Mouse (Mus musculus) retina, postnatal 1 day (tissue): ENCODE results near the gene Timm10b.
A peak's percentile ranks its signal among the peaks of the same experiment; 100 is the strongest.

Source experiments
- DNase-seq: peaks from one replicate; pipeline ENCODE4 v3.0.0-alpha.2; 2012

Timm10b gene

DNA sequence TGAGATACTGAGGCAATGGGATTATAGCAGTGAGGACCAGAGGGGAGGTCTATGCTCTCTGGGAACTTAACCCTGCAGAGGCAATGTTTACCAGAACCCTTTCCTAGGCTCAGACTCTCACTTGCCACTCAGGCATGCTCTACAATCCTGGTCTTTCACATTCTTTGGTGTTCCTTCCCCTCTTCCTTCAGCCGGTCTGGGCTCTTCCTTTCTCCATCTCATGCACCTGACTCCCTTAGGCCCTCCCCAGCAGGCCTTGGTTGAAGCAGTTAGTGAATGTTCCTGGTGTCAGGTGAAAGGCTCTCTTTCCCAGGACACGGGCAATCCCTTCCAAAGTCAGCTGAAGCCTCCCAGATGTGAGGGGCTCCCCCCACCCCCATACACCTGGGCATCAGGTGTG is at the start of gene Timm10b:
Gene Timm10b (plus strand): TSS at position 301 of the 400 bp plus-strand sequence.
- DNase-seq: no peak

DNA sequence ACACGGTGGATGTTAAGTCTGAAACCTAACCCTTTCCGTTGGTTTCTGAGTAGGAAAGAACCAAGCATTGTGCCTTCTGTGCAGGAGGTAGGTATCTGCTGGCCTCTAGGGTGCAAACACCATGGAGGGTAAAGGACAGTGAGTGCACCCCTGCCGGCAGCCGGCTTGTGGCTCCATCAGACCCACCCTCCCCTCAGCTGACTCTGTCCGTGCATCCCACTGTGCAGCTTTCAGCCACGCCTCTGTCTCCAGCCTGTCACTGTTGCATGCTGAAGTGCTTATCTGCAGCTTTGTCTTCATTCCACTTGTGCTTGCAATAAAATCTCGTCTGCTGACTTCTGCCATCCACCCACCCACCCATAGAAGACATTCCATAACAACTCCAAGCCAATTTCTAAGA is 49.8 kb upstream of the Timm10b start:
- DNase-seq: no peak

DNA sequence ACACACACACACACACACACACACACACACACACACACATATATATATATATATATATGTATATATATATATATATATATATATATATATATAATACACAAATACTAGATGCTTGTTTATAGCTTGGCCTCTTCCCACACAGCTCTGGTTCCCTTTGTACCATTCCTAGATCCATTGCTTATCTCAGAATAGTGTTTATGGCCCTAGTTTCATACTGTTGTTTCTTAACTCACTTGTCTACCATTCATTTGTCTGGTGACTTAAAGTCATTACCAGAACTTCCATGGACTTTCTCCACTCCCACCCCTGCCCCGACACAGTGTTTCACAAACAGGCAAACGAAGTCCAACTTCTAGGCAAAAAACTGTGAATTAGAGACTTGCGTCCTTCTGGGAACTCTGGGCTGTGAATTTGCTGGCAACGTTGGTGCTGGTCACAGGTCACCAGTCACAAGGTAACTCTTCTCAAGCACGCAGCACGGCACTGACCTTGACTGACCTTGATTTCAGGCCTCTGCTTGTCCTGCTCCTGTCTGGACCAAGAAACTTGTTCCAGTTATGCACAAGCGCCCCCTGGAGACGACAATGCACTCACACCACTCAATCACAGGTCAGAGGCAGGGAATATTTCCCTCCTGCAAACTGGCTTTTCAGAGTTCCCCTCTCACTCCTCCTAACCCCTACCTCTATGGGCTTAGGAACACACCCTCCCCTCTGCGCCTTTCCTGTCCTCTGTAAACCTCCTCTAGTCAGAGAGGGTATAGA is 36.8 kb upstream of the Timm10b start:
- peak; percentile 80 for DNase-seq

DNA sequence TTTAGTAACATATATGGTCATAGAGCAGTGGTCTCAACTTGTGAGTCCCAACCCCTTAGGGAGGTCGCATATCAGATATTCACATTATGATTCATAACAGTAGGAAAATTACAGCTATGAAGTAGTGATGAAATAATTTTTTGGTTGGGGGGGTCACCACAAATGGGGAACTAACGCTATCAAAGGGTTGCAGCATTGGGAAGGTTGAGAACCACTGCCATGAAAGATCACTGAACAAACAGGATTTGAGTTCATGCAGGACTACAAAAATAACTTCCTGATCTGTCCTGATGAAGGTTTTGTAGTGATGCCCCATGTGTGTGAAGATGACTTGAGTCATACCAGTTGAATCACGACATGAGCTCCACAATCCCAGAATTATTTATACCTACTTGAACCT is 31.4 kb upstream of the Timm10b start:
- DNase-seq: no peak

DNA sequence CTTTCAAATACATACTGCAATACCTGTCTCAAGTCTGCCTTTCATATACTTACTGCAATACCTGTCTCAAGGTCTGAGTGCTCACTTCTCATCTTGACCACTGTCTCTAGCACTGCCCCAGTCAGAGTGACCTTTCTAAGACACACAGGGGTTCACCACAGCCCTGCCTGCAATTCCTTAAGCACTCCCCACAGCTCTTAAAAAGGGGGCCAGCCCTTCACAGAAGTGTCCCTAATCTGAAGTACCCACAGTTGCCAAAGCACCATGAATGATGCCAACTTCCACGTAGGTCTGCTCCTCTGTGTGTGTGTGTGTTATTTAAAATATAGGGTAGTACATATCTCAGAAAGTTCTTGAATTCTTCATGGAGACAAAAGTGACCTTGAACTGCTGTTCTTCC is 28.1 kb upstream of the Timm10b start:
- no peak for DNase-seq

DNA sequence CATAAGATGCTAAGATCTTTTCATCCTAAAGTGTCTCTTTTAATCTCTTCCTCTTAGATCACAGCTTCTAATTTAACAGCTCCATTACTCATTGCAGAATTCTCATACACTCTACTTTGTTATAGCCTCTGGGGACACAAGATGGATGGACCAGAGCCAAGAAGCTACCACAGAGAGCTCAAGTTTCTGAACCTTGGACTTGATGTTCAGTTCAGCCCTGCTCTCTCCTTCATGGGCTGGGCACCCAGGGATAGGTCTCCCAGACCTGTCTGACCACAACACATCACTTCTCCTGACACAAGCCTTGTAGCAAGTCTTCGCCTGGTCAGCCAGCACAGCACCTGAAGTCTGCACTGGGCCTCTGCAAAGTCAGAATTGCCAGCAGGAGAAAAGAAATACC is 25.5 kb upstream of the Timm10b start:
- DNase-seq: no peak

DNA sequence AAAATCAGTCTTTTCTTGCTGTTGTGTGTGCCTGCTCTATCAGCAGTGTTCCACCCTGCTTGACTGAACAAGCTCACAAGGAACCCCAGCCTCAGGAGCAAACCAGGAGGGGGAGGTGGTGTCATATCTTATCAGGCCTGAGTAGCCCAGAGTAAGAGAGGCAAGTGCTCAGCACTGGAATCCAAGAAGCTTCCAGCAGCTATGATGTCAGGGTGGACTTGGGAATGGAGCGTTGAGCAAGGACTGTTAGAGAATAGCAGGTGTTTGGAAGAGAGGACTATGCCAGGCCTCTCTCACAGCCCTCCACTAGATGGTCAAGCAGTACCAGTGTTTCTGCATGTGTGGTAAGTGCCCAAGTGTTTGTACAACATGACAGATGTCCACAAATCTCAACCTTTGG is 24.1 kb upstream of the Timm10b start:
- no peak for DNase-seq

DNA sequence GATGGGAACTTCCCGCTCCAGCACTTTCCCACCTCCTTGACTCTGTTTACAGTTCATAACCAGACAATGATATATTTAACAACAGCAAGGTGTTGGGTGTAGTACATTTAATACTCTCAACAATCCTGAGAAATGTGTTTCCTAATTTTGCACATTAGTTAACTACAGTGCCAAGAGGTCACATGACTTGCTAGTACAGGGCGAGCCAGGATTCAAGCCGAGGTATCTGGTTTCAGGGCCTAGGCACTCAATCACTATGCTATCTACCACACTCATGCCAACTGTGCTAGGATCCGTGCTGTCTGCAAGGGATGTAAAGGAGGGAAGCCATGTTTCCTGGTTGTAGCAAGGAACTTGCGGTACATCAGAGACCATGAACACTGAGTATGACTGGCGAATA is 23.3 kb upstream of the Timm10b start:
- no peak for DNase-seq

DNA sequence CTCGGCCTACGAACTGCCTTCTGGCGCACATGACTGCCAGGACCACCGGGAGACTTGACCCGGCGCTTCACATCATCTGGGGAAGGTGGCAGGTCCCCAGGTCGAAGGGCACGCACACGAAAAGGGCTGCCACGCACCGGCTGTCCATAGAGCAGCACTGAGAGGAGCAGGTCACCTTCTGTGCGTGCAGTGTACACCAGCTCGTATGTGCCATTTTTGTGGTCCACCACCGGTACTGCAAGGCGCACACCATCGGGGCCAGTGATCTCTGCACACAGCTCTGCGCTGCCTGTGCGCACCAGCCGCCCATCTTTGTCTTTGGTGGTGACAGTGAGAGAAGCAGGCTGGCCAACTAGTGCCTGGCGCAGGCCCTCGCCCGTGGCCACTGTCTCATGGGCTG is 22.0 kb upstream of the Timm10b start:
- no peak for DNase-seq

DNA sequence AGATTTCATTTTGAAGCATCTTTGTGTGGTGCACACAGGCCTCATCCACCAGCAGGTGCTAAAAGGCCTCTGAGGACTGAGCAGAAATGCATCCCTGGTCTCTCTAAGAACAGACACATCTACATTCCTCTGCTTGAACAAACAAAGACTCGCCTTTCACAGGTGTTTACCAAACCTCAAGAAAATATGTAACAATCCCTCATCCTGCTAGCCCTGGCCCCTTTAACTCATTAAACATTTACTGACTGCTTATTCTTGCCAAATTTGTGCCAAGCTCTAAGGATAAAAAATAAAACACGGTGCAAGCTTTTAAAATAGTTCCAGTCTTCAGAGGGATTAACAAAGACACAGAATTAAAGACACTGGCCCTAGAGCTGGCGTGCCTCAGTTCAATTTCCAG is 20.2 kb upstream of the Timm10b start:
- no peak for DNase-seq

DNA sequence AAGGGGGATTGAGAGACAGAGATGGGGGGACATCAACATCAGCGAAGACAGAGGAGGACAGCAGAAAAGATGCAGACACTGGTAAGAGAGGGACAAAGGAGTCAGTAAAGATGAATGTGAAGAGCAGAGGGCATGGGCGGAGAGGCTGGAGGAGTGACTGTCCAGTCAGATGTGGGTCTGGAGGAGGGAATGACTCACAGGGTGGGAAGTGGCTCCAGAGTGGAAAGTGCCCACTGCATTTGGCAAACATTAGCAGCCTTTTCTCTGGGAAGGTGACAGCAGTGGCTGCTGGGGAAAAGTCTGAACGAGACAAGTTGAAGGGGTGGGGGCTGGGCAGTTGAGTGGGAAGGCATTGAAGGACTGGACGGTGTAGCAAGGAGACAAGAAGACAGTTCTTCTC is 18.8 kb upstream of the Timm10b start:
- no peak for DNase-seq

DNA sequence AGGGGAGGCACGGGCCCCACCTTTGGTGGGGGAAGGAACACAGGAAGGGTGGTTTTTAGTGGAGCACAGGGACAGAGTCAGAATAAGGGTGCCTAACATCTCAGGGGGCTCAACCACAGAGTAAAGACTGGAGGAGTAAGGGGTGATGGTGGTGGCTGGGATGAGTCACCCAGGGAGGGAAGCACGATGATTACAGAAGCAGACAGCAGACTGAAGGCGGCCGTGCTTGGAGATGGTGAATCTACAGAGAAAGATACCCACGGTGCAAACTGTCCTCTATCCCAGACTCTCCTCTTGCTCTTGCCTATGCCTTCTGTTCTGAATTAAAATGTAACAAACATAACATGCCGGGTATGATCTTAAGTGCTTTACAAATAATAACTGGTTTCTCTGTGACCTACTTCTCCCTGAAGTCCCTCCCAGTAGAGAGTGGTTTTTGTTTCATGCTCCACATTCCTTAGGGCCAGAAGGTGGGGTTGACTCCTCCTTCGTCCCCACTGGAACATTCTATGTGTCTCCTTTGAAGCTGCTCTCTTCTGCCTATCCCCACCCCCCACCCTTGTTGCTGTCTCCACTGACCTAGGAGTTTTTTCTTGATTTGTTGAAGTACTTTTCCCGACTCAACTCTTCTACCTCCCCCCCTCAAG is 18.1 kb upstream of the Timm10b start:
- DNase-seq: no peak

DNA sequence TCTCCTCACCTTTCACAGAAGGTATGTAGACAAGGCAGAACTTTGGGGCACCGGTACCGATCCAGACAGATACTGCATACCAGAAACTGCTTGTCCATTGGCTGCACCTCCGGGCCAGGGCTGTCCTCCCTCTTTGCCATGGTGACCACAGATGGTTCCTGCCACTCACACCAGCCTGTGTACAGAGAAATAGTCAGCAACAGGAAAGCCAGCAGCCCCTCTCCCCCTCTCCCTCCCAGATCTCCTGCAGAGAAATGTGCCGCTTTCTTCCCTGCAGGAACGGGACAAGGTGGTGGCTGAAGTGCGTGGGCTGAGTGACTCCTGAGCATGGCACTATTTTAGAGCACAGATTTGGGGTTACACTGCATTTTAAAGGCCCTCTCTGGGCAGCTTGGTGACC is 14.5 kb upstream of the Timm10b start:
- no peak for DNase-seq

DNA sequence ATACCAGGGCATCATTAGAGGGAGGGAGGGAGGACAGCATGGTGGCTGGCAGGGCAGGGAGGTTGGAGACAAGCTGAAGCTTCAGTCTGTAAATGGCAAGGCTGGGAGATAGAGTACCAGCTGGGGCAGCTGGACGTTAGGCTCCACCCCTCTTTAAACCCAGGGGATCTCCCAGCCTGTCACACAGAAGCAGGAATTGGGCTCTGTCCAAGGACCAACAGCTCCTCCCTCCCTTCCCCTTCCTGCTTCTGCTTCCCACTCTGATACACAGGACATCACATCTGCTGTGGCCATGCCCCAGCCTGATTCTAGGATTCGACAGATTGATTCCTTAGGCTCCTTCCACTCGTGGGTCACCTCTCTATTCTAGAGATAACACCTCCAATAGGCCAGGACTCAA is 11.2 kb upstream of the Timm10b start:
- peak; percentile 81 for DNase-seq

DNA sequence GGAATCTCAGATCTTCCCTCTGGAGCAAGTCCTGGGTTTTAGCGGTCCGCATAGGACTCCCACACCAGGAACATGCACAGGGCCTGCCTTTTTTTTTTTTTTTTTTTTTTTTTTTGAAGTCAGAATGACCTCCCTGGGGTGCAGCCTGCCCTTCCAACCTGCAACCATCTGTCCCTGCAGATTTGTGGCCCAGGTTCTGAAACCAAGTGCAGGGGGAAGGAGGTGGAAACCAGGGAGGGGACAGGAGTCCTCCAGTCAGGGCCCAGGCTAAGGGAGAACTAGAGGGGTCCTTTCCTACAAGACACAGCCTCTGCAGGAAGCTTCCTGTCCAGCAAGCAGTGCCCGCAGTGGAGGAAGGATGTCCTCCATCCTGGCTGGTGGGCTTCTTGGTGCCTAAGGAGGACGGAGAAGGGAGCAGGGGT is 7.3 kb upstream of the Timm10b start:
- DNase-seq: peak; percentile 23

DNA sequence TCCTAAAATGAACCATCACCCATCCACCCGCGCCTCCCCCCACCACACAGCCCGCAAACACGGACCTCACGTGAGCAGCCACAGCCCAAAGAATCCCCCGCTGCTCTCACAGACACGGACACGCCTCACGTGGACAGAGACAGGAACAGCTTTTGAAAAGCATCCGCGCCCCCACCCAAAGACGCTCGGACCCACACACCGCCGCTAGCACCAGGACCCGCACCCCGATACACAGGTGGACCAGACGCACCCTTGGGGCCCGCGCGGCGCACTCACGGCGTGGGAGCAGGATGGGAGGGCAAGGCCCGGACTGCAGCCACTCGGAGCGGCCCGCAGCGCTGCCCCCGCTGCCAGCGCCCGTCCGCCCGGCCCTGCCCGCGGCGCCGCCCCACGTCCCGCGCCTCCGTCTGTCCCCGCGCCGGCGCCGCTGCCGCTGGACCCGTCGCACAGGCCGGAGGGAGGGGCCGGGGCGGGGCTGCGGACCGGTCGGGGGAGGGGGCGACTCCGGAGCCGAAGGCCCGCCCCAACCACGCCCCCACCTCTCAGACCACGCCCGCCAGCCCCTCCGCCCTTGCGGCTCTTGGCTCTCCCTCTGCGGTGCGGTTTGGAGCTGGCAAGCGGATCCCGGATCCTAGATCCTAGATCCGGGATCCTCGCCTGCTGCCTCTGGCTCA is 6.6 kb upstream of the Timm10b start, which contains the start of gene Trim3:
Gene Trim3 (minus strand): TSS at position 445 of the 674 bp plus-strand sequence.
- peak; percentile 92 for DNase-seq

DNA sequence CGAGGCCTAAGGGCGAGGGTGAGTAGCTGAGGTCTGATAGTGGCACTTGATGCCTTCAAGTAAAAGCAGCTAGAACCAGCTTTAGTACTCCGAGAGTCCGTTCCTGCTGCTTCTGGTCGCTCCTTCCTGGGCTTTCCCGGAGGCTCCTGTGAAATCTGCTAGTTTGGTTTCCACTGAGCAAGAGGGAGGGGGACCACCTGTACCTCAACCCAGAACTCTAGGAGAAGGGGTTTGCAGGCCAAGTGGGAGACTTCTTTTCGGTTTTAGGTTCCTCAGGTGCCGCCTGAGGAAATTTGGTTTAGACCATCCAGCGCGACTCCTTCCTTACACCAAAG is 6.1 kb upstream of the Timm10b start:
- DNase-seq: no peak

DNA sequence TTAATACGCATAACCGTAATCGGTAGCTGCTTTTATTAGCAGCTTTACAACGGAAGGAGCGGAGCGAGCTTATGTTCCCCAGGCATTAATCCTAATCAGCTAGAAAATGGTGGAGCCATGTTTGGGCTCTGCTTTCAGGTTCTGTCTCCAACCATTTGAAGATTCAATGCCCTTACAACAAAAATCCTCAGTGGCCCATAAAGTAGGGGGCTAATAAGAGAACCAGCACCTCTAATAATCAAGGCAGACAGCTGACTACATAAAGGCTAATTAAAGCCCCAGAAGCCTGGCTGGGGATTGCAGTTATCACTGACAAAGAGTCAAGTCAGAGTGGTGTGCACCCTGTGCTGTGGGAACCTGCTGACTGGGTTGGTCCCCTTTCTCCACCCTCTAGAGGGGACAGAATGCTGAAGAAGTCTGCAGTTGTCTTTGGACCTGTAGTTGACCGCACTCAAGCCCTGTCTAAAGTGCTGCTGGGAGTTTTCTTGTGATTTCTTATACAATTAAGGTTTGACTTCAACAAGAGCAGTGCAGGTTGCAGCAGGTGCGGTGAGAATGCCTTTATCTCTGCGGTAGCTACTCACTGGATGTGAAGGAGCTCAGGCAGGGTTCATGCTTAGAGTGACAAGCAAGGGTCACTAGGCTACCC is 5.5 kb upstream of the Timm10b start:
- DNase-seq: peak; percentile 43

DNA sequence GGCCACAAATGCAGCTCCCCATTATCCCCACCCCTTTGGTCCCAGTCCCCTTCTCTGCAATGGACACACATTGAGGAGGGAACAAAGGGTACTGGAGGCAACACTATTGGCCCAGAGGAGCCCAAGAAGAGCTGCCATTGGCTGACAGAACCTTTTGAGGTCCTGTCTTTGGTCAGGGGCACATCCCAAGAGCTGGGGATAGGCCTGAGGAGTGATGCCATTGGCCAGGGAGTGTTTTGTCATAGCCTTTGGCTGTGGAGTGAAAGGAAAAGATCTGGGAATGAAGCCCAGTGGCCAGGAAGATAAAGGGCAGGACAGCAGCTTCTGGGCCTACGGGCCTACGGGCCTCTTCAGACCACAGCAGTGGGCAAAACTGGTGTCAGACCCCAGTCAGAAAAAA is 4.1 kb upstream of the Timm10b start:
- DNase-seq: no peak

DNA sequence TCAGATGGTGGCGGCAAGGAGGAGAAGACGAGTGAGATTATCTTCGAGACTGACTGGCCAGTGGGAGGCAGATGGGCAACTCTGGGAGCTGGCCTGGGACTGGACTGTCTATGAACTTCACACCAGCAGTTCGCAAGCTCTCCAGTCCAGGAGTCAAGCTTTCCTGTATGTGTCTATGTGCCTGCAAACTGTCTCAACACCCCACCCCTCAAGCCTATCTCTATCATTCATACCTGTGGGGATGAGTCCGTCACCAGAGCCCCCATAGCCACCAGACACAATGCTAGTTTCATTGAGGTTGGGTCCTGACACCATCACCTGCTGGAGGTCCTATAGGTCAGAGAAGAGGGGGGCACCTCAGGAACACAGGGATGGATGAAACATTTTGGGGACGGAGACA is 1.1 kb upstream of the Timm10b start:
- DNase-seq: no peak

DNA sequence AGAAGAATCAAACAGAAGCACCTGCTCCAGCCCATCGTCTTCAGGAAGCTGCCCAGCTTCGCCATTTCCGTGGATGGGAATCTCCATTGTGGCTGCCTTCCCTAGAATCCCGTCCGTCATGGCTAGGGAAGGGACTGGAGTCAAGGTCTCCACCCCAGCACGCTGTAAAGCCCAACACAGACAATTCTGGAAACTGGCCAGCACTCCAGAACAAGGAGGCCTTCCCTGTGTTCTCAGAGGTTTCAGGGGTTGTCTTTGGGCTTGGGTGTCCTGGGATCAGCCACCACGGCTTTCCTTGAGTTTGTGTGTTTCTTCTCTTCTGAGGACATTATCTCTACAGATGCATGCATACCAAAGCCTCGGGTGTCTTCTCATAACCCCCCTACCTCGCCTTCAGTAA is 552 bp upstream of the Timm10b start:
- no peak for DNase-seq

DNA sequence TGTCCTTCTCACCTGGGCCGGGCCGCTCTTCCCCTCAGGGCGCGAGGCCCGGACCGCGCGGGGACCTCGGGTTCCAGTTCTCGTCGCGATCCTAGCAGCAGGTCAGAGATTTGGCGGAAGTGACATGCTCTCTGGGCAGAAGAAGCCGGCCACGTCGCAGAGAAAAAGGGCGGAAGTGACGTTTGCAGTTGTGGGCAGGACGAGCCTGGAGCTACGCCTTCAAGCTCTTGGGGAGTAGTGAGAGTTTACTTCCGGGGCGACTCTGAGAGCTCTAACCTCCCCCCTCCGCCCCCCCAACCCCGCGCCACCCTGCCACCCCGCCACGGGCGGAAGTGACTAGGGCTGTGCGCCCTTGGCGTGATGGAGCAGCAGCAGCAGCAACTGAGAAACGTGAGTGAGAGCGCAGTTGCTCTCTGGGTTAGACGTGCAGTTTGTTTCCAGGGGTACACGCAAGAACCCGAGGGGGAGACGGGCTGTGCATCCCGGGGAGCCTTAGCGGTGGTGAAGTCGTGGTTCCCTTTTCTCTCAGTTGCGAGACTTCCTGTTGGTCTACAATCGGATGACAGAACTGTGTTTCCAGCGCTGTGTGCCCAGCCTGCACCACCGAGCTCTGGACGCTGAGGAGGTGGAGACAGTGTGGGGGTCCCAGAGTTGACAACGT is 507 bp downstream of the Timm10b start, which contains the start of the genes Arfip2 and Gm45799:
Gene Arfip2 (minus strand): TSS at position 184 of the 661 bp plus-strand sequence.
Gene Gm45799 (plus strand): TSS at position 320 of the 661 bp plus-strand sequence.
- peak; percentile 99 for DNase-seq

DNA sequence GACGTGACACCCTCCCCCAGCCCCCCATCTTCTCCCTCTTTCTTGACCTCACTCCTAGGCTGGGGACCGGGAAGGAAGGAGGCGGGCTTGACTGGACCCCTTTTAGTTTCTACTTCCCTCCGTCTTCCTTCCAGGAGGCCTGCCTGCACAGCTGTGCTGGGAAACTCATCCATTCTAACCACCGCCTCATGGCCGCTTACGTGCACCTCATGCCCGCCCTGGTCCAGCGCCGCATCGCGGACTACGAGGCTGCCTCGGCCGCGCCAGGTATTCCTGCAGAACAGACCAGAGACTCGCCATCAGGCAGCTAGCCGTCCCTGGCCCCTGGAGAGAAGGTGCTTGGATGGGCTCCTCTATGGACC is 1.0 kb downstream of the Timm10b start:
- no peak for DNase-seq
